Mouse (Mus musculus): Measurements from ENCODE around the gene Pus3.

The Pus3 gene

GRCm38 (mm10) chr9:35558257-35559008 lies at the start of gene Pus3, which contains the start of gene Ddx25:
TSS of gene Pus3 (plus strand) at chr9:35558595.
TSS of gene Ddx25 (minus strand) at chr9:35558528.
- peak in 1 of 2 experiments; percentile 21 for DNase-seq

GRCm38 (mm10) chr9:35513900-35514299 lies 44.5 kb upstream of the Pus3 start:
- no peak for DNase-seq

GRCm38 (mm10) chr9:35516182-35516581 lies 42.2 kb upstream of the Pus3 start:
- no peak for DNase-seq

- no peak for DNase-seq
These were observed 41.7 kb upstream of the Pus3 start for GRCm38 (mm10) chr9:35516711-35517110.

GRCm38 (mm10) chr9:35518169-35518568 lies 40.2 kb upstream of the Pus3 start, which contains the start of gene Gm1113:
TSS of gene Gm1113 (minus strand) at chr9:35518269.
- DNase-seq: no peak

GRCm38 (mm10) chr9:35520631-35521348 lies 37.6 kb upstream of the Pus3 start:
- DNase-seq: no peak

- no peak for DNase-seq
These were observed 36.2 kb upstream of the Pus3 start for GRCm38 (mm10) chr9:35522241-35522640.

GRCm38 (mm10) chr9:35522821-35523515 lies 35.4 kb upstream of the Pus3 start:
- DNase-seq: no peak

- no peak for DNase-seq
These were observed 34.9 kb upstream of the Pus3 start for GRCm38 (mm10) chr9:35523541-35523940.

GRCm38 (mm10) chr9:35523941-35524411 lies 34.4 kb upstream of the Pus3 start:
- DNase-seq: peak in 1 of 2 experiments; percentile 44

- DNase-seq: no peak
These were observed 29.3 kb upstream of the Pus3 start for GRCm38 (mm10) chr9:35529141-35529540.

- no peak for DNase-seq
These were observed 28.6 kb upstream of the Pus3 start for GRCm38 (mm10) chr9:35529796-35530195.

- DNase-seq: no peak
These were observed 25.1 kb upstream of the Pus3 start for GRCm38 (mm10) chr9:35533266-35533665.

- DNase-seq: peak in 1 of 2 experiments; percentile 35
These were observed 23.3 kb upstream of the Pus3 start for GRCm38 (mm10) chr9:35535110-35535509.

GRCm38 (mm10) chr9:35535876-35536275 lies 22.5 kb upstream of the Pus3 start:
- DNase-seq: no peak

GRCm38 (mm10) chr9:35539001-35539750 lies 19.2 kb upstream of the Pus3 start:
- DNase-seq: no peak

- no peak for DNase-seq
These were observed 17.4 kb upstream of the Pus3 start for GRCm38 (mm10) chr9:35541024-35541423.

GRCm38 (mm10) chr9:35541488-35541887 lies 16.9 kb upstream of the Pus3 start:
- peak; percentile 41 to 80 for DNase-seq

GRCm38 (mm10) chr9:35541941-35542340 lies 16.5 kb upstream of the Pus3 start:
- no peak for DNase-seq

GRCm38 (mm10) chr9:35543099-35543860 lies 15.1 kb upstream of the Pus3 start:
- no peak for DNase-seq

GRCm38 (mm10) chr9:35544666-35545065 lies 13.7 kb upstream of the Pus3 start:
- no peak for DNase-seq

GRCm38 (mm10) chr9:35545704-35546103 lies 12.7 kb upstream of the Pus3 start:
- no peak for DNase-seq

Measured in spleen, adult 18-20 months (tissue).